Mouse (Mus musculus): ENCODE measurements around the gene Pacrg. TPM values are rescaled to one million over a fixed set of nuclear protein-coding genes. Genes with fewer than 3 reads are reported as not detected.

The Pacrg gene
- total and polyA plus RNA-seq, 3 experiments: not detected

- H3K4me1 ChIP-seq (ENCODE audit: control insufficient read depth in 1 of 2, insufficient read depth in 2 of 2): no peaks in the 10 kb centered on the region
- H3K27me3 ChIP-seq (replicated peaks): no peaks in the 10 kb centered on the region
- dilution Hi-C loops (cut with MboI; ENCODE audit: extremely low pct_ligation_motif_present, extremely low pct_unique_long_range_greater_than_20kb, low sequenced_read_pairs): no loop called here
- no peak for DNase-seq (ENCODE audit: extremely low read depth)
- no peaks in the 10 kb centered on the region for H3K9me3 ChIP-seq (replicated peaks; ENCODE audit: low read length)
- H3K79me2 ChIP-seq (replicated peaks; ENCODE audit: control insufficient read depth, extremely low read depth, insufficient read depth, poor library complexity, severe bottlenecking): no peaks in the 10 kb centered on the region
- no peak overlapping the region for H3K4me3 ChIP-seq (replicated peaks in 1 of 3; ENCODE audit: low read depth in 2 of 3, low read length in 2 of 3, poor library complexity in 1 of 3)
- H3K4me2 ChIP-seq (ENCODE audit: insufficient read depth, low read depth, poor library complexity, severe bottlenecking): no peak overlapping the region
- no peak for TF ChIP-seq NRF1 (IDR thresholded peaks at IDR 0.05; ENCODE audit: low read depth, low read length)
- TF ChIP-seq EP300 (IDR thresholded peaks at IDR 0.05; ENCODE audit: low read length): no peak
- TF ChIP-seq POLR2A (IDR thresholded peaks at IDR 0.05; ENCODE audit: low read depth, low read length): no peak
- no peak for TF ChIP-seq ZKSCAN1 (IDR thresholded peaks at IDR 0.05; ENCODE audit: borderline replicate concordance, low read depth, low read length)
- H3K36me3 ChIP-seq (replicated peaks in 1 of 2; ENCODE audit: control insufficient read depth in 1 of 2, insufficient read depth in 1 of 2, low read length in 1 of 2): no peaks in the 10 kb centered on the region
- in situ Hi-C loops (cut with MboI; ENCODE audit: low pct_ligation_motif_present, low pct_unique_long_range_greater_than_20kb, low sequenced_read_pairs): no loop called here
- no peak overlapping the region for H3K9ac ChIP-seq (ENCODE audit: insufficient read depth, low read depth)
- H3K27ac ChIP-seq (ENCODE audit: insufficient read depth, low read depth): no peak overlapping the region
Measured at GRCm38 (mm10) chr17:10540772-10541171, 299.3 kb downstream of the Pacrg start.

- dilution Hi-C loops (cut with MboI; ENCODE audit: extremely low pct_ligation_motif_present, extremely low pct_unique_long_range_greater_than_20kb, low sequenced_read_pairs): no loop called here
- DNase-seq (ENCODE audit: extremely low read depth): no peak
- Histone ChIP-seq H3K9me3 (replicated peaks; ENCODE audit: low read length) (no peaks in the 10 kb centered on the region), H3K9ac (ENCODE audit: insufficient read depth, low read depth) (no peak overlapping the region), H3K27ac (ENCODE audit: insufficient read depth, low read depth) (no peak overlapping the region), H3K4me2 (ENCODE audit: insufficient read depth, low read depth, poor library complexity, severe bottlenecking) (no peak overlapping the region), H3K36me3 (replicated peaks in 1 of 2; ENCODE audit: control insufficient read depth in 1 of 2, insufficient read depth in 1 of 2, low read length in 1 of 2) (no peaks in the 10 kb centered on the region), H3K4me3 (replicated peaks in 1 of 3; ENCODE audit: low read depth in 2 of 3, low read length in 2 of 3, poor library complexity in 1 of 3) (no peak overlapping the region), H3K79me2 (replicated peaks; ENCODE audit: control insufficient read depth, extremely low read depth, insufficient read depth, poor library complexity, severe bottlenecking) (no peaks in the 10 kb centered on the region), H3K4me1 (ENCODE audit: control insufficient read depth in 1 of 2, insufficient read depth in 2 of 2) (peaks cover 0 to 8% of the 10 kb centered on the region in 2 experiments; a peak in 1 of 4 replicates), H3K27me3 (replicated peaks) (no peaks in the 10 kb centered on the region)
- TF ChIP-seq UBTF (IDR thresholded peaks at IDR 0.05; ENCODE audit: low read depth, low read length) (no peak), RAD21 (IDR thresholded peaks at IDR 0.05; ENCODE audit: low read depth, low read length) (no peak), USF1 (IDR thresholded peaks at IDR 0.05; ENCODE audit: low read depth, low read length) (no peak), POLR2A (IDR thresholded peaks at IDR 0.05; ENCODE audit: low read depth, low read length) (no peak), SIN3A (IDR thresholded peaks at IDR 0.05; ENCODE audit: low read length) (no peak), ZNF384 (IDR thresholded peaks at IDR 0.05; ENCODE audit: low read depth, low read length) (no peak), CTCF (conservative IDR thresholded peaks at IDR 0.05 in 1 of 2, IDR thresholded peaks at IDR 0.05 in 1 of 2; ENCODE audit: low read depth in 2 of 2, low read length in 2 of 2) (no peak), KAT2A (IDR thresholded peaks at IDR 0.05; ENCODE audit: insufficient replicate concordance, low read length) (no peak), MAZ (IDR thresholded peaks at IDR 0.05; ENCODE audit: low read depth, low read length) (no peak), NRF1 (IDR thresholded peaks at IDR 0.05; ENCODE audit: low read depth, low read length) (no peak), MXI1 (IDR thresholded peaks at IDR 0.05; ENCODE audit: low read depth, low read length) (no peak), RCOR1 (conservative IDR thresholded peaks at IDR 0.05; ENCODE audit: low read depth, low read length) (no peak)
- in situ Hi-C loops (cut with MboI; ENCODE audit: low pct_ligation_motif_present, low pct_unique_long_range_greater_than_20kb, low sequenced_read_pairs): no loop called here
Measured at GRCm38 (mm10) chr17:10534206-10534605, 305.9 kb downstream of the Pacrg start.

GRCm38 (mm10) chr17:10533461-10533860 is 306.6 kb downstream of the Pacrg start:
- dilution Hi-C loops (cut with MboI; ENCODE audit: extremely low pct_ligation_motif_present, extremely low pct_unique_long_range_greater_than_20kb, low sequenced_read_pairs): no loop called here

More at GRCm38 (mm10) chr17:10533461-10533860, 306.6 kb downstream of the Pacrg start:
- H3K79me2 ChIP-seq (replicated peaks; ENCODE audit: control insufficient read depth, extremely low read depth, insufficient read depth, poor library complexity, severe bottlenecking): no peaks in the 10 kb centered on the region
- TF ChIP-seq RCOR1 (conservative IDR thresholded peaks at IDR 0.05; ENCODE audit: low read depth, low read length): no peak
- TF ChIP-seq MAZ (IDR thresholded peaks at IDR 0.05; ENCODE audit: low read depth, low read length): no peak
- TF ChIP-seq ZNF384 (IDR thresholded peaks at IDR 0.05; ENCODE audit: low read depth, low read length): no peak
- TF ChIP-seq MXI1 (IDR thresholded peaks at IDR 0.05; ENCODE audit: low read depth, low read length): no peak
- TF ChIP-seq ETS1 (conservative IDR thresholded peaks at IDR 0.05; ENCODE audit: low read depth, low read length): no peak
- TF ChIP-seq HCFC1 (IDR thresholded peaks at IDR 0.05; ENCODE audit: low read depth, low read length): no peak
- TF ChIP-seq KAT2A (IDR thresholded peaks at IDR 0.05; ENCODE audit: insufficient replicate concordance, low read length): no peak
- TF ChIP-seq SMC3 (IDR thresholded peaks at IDR 0.05; ENCODE audit: low read depth, low read length): no peak
- TF ChIP-seq CHD2 (IDR thresholded peaks at IDR 0.05; ENCODE audit: low read length): no peak
- no peak for TF ChIP-seq MAFK (IDR thresholded peaks at IDR 0.05; ENCODE audit: insufficient replicate concordance, low read length)
- no peak for TF ChIP-seq POLR2A (IDR thresholded peaks at IDR 0.05; ENCODE audit: low read depth, low read length)
- no peak for TF ChIP-seq NRF1 (IDR thresholded peaks at IDR 0.05; ENCODE audit: low read depth, low read length)
- TF ChIP-seq SIN3A (IDR thresholded peaks at IDR 0.05; ENCODE audit: low read length): no peak
- no peak for TF ChIP-seq USF2 (conservative IDR thresholded peaks at IDR 0.05; ENCODE audit: low read depth, low read length)
- no peak for TF ChIP-seq JUN (IDR thresholded peaks at IDR 0.05; ENCODE audit: insufficient read depth, low read depth, low read length)
- TF ChIP-seq PAX5 (IDR thresholded peaks at IDR 0.05; ENCODE audit: low read length): no peak
- peaks cover 0 to 8% of the 10 kb centered on the region in 2 experiments; a peak in 1 of 4 replicates for H3K4me1 ChIP-seq (ENCODE audit: control insufficient read depth in 1 of 2, insufficient read depth in 2 of 2)
- DNase-seq (ENCODE audit: extremely low read depth): no peak
- in situ Hi-C loops (cut with MboI; ENCODE audit: low pct_ligation_motif_present, low pct_unique_long_range_greater_than_20kb, low sequenced_read_pairs): no loop called here
- no peak overlapping the region for H3K27ac ChIP-seq (ENCODE audit: insufficient read depth, low read depth)
- no peak overlapping the region for H3K4me3 ChIP-seq (replicated peaks in 1 of 3; ENCODE audit: low read depth in 2 of 3, low read length in 2 of 3, poor library complexity in 1 of 3)
- no peaks in the 10 kb centered on the region for H3K27me3 ChIP-seq (replicated peaks)
- no peak overlapping the region for H3K4me2 ChIP-seq (ENCODE audit: insufficient read depth, low read depth, poor library complexity, severe bottlenecking)
- H3K9me3 ChIP-seq (replicated peaks; ENCODE audit: low read length): no peaks in the 10 kb centered on the region
- H3K9ac ChIP-seq (ENCODE audit: insufficient read depth, low read depth): no peak overlapping the region
- no peaks in the 10 kb centered on the region for H3K36me3 ChIP-seq (replicated peaks in 1 of 2; ENCODE audit: control insufficient read depth in 1 of 2, insufficient read depth in 1 of 2, low read length in 1 of 2)
